Mouse (Mus musculus) spleen, adult 2 months (tissue): ENCODE results near the gene Cdh18.

Experiments used
- CTCF ChIP-seq: fragments of 200-500 bp; IDR thresholded peaks from 2 replicates; pipeline ENCODE4 v1.5.1; 2011; ENCODE audit warnings: mild to moderate bottlenecking, inconsistent platforms; ENCODE audit not compliant: insufficient read depth, insufficient read length, insufficient replicate concordance; ENCODE audit errors: extremely low read depth
- POLR2A ChIP-seq: fragments of 200-500 bp; IDR thresholded peaks from 2 replicates; pipeline ENCODE4 v1.6.1; 2011; ENCODE audit warnings: low read depth, low read length, inconsistent platforms

DNA sequence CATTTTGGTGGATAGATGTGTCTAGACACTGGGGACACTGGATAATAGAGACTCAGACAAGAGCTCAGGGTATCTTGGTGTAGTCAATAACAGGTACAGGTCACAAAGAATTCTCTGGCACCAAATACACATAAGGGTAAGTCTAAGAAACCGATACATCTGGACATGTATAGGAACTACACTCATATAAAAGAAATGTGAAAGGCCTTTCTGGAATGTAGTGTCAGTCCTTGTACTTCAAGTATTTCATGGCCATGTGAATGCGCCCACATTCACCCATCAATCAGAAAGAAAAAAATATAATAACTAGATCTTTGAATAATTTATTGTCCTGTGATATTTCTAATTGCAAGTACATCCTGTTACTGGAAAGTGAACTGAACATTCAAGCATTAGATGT is 855.0 kb downstream of the Cdh18 start:
- no peak for TF ChIP-seq CTCF
- no peak for TF ChIP-seq POLR2A
